Mouse (Mus musculus) midbrain, postnatal 0 days (tissue): ENCODE measurements around the gene Jdp2. TPM values are rescaled to one million over a fixed set of nuclear protein-coding genes. Genes with fewer than 3 reads are reported as not detected.

Source experiments
- ATAC-seq: fragments of 200-750 bp; cut with Nextera tagmentation; 2 replicates; pipeline ENCODE4 v1.8.0; 2017; ENCODE audit warnings: moderate number of reproducible peaks, mild to moderate bottlenecking, moderate TSS enrichment, moderate library complexity; ENCODE audit not compliant: low FRiP score
- DNase-seq: peaks from one replicate; pipeline ENCODE4 v3.0.0-alpha.2; 2015; ENCODE audit warnings: low spot score
- H3K27ac ChIP-seq: fragments of 300-500 bp; sonication (generic); 2 replicates; pipeline ENCODE4 v1.5.1; 2014; ENCODE audit warnings: low read depth, mild to moderate bottlenecking, low read length, mixed read lengths
- H3K27me3 ChIP-seq: fragments of 300-500 bp; sonication (generic); 2 replicates; pipeline ENCODE4 v1.6.1; 2014; ENCODE audit warnings: low read length, control low read depth, mixed read lengths; ENCODE audit not compliant: insufficient read depth
- H3K36me3 ChIP-seq: fragments of 300-500 bp; sonication (generic); 2 replicates; pipeline ENCODE4 v1.6.1; 2014; ENCODE audit warnings: low read length, control low read depth, mixed read lengths; ENCODE audit not compliant: insufficient read depth
- H3K4me1 ChIP-seq: fragments of 300-500 bp; sonication (generic); 2 replicates; pipeline ENCODE4 v1.6.1; 2014; ENCODE audit warnings: mild to moderate bottlenecking, control low read depth, antibody characterized with exemption, low read length, mixed read lengths; ENCODE audit not compliant: insufficient read depth
- H3K4me2 ChIP-seq: fragments of 300-500 bp; sonication (generic); 2 replicates; pipeline ENCODE4 v1.6.1; 2014; ENCODE audit warnings: low read depth, mild to moderate bottlenecking, low read length, mixed read lengths; ENCODE audit not compliant: poor library complexity, severe bottlenecking
- H3K4me3 ChIP-seq: fragments of 300-500 bp; sonication (generic); 2 replicates; pipeline ENCODE4 v1.5.1; 2014; ENCODE audit warnings: low read depth, mild to moderate bottlenecking, low read length, moderate library complexity
- H3K9ac ChIP-seq: fragments of 300-500 bp; sonication (generic); replicated peaks from 2 replicates; pipeline ENCODE4 v1.6.1; 2014; ENCODE audit warnings: mild to moderate bottlenecking, low read length, moderate library complexity, mixed read lengths; ENCODE audit not compliant: poor library complexity, severe bottlenecking
- H3K9me3 ChIP-seq: fragments of 300-500 bp; sonication (generic); 2 replicates; pipeline ENCODE4 v1.6.1; 2016; ENCODE audit warnings: low read length, control low read depth
- CTCF ChIP-seq: IDR thresholded peaks from 2 replicates; pipeline ENCODE4 v1.5.1; 2016; ENCODE audit warnings: antibody characterized with exemption, mild to moderate bottlenecking
- WGBS: fragments of 180-500 bp; shearing (Covaris S2); extraction: QIAGEN DNeasy Blood & Tissue Kit; methylation state at CpG from one replicate; pipeline ENCODE4 v1.1.7; 2014; 5-methylcytosine and 5-hydroxymethylcytosine counted together
- polyA plus RNA-seq: library from polyadenylated mRNA; unstranded; fragments of >200 nt; fragmentation: Nextera tagmentation; extraction: Ambion mirVana; gene quantifications from 2 replicates; pipeline ENCODE4 v1.2.1, GENCODE M21; 2015
- total RNA-seq: library from RNA; depleted of rRNA; stranded (reverse); fragments of >200 nt; gene quantifications from 2 replicates; pipeline ENCODE4 v1.2.3, GENCODE M21; 2014

Jdp2 gene
- total and polyA plus RNA-seq, 2 experiments from 2014 or later: 1.0 to 18.4 TPM

DNA sequence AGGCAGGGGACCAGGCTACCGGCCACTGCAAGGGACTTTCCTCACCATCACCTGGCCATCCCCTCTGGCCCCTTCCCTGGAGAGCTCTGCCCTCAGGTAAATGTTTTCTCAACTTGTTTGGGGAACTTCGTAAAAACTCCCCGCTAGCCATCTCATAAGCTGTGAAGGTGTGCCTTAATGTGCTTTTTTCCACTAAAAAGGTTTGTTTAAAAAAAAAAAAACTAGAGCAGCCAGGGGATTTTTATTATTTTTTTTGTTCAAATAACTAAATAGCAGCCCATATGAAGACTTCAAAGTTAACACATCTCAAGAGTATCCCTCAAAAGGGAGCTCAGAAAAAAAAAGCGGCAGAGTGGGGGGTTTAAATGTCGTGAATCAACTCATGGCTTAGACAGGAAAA lies 80.3 kb downstream of the Jdp2 start:
- no peaks in the 10 kb centered on the region for H3K27me3 ChIP-seq
- no peak overlapping the region for H3K27ac ChIP-seq
- ATAC-seq: no peak
- no peaks in the 10 kb centered on the region for H3K36me3 ChIP-seq
- no peak overlapping the region for H3K4me2 ChIP-seq
- no peak overlapping the region for H3K4me3 ChIP-seq
- H3K9me3 ChIP-seq: no peaks in the 10 kb centered on the region
- TF ChIP-seq CTCF: no peak
- H3K4me1 ChIP-seq: no peaks in the 10 kb centered on the region
- H3K9ac ChIP-seq: no peak overlapping the region
- 85% methylated on average over 5 of the region's 5 CpGs for WGBS
- DNase-seq: no peak

DNA sequence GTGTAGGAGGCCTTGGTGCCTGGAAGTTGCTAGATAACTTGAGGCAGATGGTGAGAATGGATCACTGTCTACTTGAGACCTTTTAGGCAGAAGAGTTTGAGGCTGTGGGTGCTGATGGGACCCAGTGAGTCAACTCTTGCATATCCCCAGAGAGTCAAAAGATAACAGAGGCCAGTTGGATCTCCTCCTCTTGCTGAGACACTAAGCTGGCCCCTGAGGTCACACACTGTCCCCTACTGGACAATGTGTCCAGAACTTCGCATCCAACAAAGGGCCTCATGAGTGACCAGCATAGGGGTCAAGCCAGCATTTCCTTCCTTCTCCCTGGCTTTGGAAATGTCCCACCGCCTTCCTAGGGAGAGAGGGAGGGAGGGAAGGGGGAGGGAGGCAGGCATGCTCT lies 81.0 kb downstream of the Jdp2 start:
- H3K9ac ChIP-seq: no peak overlapping the region
- H3K4me2 ChIP-seq: no peak overlapping the region
- no peak for TF ChIP-seq CTCF
- ATAC-seq (no peak), DNase-seq (no peak)
- H3K27ac ChIP-seq: no peak overlapping the region
- no peaks in the 10 kb centered on the region for H3K9me3 ChIP-seq
- no peak overlapping the region for H3K4me3 ChIP-seq
- no peaks in the 10 kb centered on the region for H3K36me3 ChIP-seq
- 61% methylated on average over 2 of the region's 2 CpGs for WGBS
- no peaks in the 10 kb centered on the region for H3K4me1 ChIP-seq
- no peaks in the 10 kb centered on the region for H3K27me3 ChIP-seq

DNA sequence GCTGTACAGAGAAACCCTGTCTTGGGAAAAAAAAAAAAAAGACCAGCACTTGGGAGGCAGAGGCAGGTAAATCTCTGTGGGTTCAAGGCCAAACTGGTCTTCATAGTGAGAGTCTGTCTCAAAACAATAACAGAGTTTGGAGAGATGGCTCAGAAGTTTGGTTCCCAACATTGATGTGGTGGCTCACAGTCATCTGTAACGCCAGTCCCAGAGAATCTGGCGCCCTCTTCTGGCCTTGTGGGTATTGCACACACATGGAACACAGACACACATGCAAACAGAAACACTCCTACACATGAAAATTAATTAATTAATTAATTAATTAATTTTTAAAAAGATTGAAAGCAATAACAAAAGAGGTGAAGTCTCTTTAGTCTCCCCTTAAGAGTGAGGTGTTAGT lies 83.5 kb downstream of the Jdp2 start:
- Histone ChIP-seq H3K9ac (no peak overlapping the region), H3K4me1 (no peaks in the 10 kb centered on the region), H3K27me3 (no peaks in the 10 kb centered on the region), H3K27ac (no peak overlapping the region), H3K36me3 (no peaks in the 10 kb centered on the region), H3K4me3 (no peak overlapping the region), H3K9me3 (no peaks in the 10 kb centered on the region), H3K4me2 (no peak overlapping the region)
- DNase-seq (no peak), ATAC-seq (no peak)
- peak; percentile 16; the same call in 1 of the 2 replicates for TF ChIP-seq CTCF
- WGBS: 49% methylated on average over 2 of the region's 2 CpGs

DNA sequence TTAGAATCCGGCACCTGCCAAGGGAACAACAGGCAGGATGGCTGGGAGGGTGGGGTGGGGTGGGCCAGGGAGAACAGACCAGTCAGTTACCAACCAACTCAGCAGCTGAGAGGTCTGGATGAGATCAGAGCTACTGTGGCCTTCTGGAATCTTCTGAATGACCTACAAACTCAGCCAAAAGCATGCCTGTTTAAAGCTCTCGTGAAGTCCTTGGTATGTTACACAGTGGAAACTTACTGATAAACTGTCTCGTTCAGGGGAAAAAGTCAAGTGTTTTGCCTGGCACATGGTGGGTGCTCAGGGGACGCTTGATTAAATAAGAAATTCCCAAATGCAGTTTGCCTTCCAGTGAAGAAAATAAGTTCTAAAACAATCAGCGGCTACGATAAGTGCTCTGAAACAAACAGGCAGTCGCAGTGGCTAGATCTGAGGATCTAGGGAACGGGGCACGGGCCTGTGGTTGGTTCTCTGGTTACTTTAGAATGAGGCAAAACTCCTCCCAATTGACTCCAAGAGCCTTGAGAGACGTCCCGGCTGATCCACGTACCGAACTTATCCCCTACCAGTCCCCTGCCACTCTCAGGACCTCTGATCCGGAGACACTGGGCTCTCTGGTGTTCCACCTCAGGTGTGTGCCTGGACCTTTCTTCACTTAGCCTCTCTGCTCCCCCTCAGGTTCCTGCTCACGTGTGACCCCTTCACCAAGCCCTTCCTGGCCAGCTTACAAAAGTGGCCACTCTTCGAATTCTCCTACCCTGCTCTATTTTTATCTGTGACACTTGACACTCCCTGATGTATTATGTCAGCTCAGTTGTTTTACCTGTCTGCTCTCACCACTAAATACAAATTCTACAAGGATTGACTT lies 85.8 kb downstream of the Jdp2 start:
- 83% methylated on average over 16 of the region's 16 CpGs for WGBS
- Histone ChIP-seq H3K27ac (no peak overlapping the region), H3K9me3 (no peaks in the 10 kb centered on the region), H3K4me3 (no peak overlapping the region), H3K9ac (no peak overlapping the region), H3K27me3 (no peaks in the 10 kb centered on the region), H3K36me3 (no peaks in the 10 kb centered on the region), H3K4me2 (no peak overlapping the region), H3K4me1 (no peaks in the 10 kb centered on the region)
- ATAC-seq (no peak), DNase-seq (no peak)
- no peak for TF ChIP-seq CTCF

DNA sequence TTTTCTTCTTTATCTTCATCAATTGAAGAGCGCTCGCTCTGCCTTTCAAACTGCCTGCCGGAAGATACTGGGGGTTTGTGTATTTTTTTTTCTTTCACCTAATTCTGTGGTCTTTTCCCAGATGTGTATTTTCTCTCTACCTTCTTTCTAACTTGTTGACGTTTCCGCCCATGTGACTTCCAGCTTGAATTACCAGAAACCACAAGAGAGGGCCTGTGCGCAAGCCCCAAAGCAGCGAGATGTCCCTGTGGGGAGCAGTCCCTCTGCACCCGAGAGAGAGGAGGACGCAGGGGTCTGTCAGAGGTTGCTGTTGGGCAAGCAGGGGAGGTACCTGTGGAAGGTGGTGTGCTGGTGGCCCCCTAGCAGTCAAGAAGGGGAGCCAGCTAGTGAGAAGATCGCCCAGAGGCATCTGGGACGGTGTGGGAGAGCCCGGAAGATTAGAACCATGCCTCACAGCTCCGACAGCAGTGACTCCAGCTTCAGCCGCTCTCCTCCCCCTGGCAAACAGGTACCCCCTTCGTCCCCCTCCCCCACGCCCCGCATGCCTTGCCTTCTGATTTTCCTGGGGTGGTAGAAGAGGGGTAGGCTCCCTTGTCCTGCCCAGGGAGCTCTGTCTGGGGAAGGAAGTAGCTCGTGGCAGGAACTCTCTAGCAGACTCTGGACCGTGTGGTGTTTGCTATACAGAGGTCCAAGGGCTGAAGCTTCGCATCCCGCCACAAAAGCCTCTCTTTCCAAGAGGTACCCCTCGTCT lies 87.8 kb downstream of the Jdp2 start, which contains the start of gene Batf:
Gene Batf, plus strand, starts transcription at position 204 of the 751 bp plus-strand sequence.
- Histone ChIP-seq H3K27ac (no peak within 1 kb of the TSS), H3K27me3 (no peaks in the 10 kb centered on the region), H3K9ac (no peak within 1 kb of the TSS), H3K36me3 (no peaks in the 10 kb centered on the region), H3K9me3 (no peaks in the 10 kb centered on the region), H3K4me1 (no peaks in the 10 kb centered on the region), H3K4me3 (no peak within 1 kb of the TSS), H3K4me2 (peak within 1 kb of the TSS; percentile 10; the same call in 1 of the 2 replicates)
- ATAC-seq: no peak
- TF ChIP-seq CTCF: no peak
- DNase-seq: no peak
- 44% methylated on average over 22 of the region's 22 CpGs for WGBS

DNA sequence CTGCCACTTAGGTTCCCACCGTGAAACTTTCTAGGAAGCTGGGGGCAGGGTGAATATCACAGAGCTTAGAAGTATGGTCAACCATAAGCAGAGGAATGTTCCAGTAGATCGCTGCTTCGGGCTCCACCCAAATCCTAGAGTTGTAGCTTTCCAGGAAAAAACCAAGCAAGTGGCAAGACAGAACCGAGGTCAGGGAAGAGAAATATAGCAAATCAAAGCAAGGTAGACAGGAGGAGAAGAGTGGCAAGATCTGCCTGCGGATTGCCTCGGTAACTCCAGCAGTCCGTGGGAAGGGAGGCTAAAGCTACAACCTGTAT lies 88.3 kb downstream of the Jdp2 start:
- DNase-seq: no peak
- no peaks in the 10 kb centered on the region for H3K27me3 ChIP-seq
- no peak overlapping the region for H3K27ac ChIP-seq
- no peak for TF ChIP-seq CTCF
- H3K9ac ChIP-seq: no peak overlapping the region
- H3K4me3 ChIP-seq: no peak overlapping the region
- H3K9me3 ChIP-seq: no peaks in the 10 kb centered on the region
- H3K4me1 ChIP-seq: no peaks in the 10 kb centered on the region
- H3K36me3 ChIP-seq: no peaks in the 10 kb centered on the region
- 81% methylated on average over 7 of the region's 7 CpGs for WGBS
- no peak for ATAC-seq
- H3K4me2 ChIP-seq: no peak overlapping the region
